Mouse (Mus musculus) stomach, postnatal 0 days (tissue): ENCODE data around the gene Srsf1.

Experiments used
- CTCF ChIP-seq: IDR thresholded peaks from 2 replicates; pipeline ENCODE4 v1.5.1; 2016; ENCODE audit warnings: antibody characterized with exemption, low read depth, mild to moderate bottlenecking, moderate library complexity
- EP300 ChIP-seq: optimal IDR thresholded peaks from 2 replicates; pipeline ENCODE3; 2016; ENCODE audit warnings: antibody characterized with exemption

DNA sequence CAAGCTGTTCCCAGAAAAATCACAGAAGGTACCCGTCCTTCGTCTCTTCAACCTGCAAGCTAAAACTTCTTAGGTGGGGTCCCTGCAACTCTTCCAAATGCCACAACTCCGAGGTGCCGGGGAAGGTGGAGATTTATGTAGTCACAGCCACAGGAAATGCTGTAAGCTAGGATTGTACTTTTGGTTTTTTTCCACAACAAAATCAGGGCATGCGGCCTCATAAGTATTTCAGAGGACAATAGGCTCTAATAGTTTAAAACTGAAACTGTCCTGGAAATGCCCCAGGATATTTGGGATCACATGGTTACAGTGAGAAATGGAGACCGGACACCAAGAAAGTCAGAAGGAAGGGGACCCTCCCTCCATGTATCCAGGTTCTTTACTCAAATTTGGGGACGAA, 17.0 kb upstream of the Srsf1 start:
- no peak for TF ChIP-seq CTCF
- TF ChIP-seq EP300: no peak
